Mouse (Mus musculus): Measurements from ENCODE around the gene Zfp229. TPM values are rescaled to one million over a fixed set of nuclear protein-coding genes. Genes with fewer than 3 reads are reported as not detected.
"Not testable (repeated sequence)": the region's sequence is repeated elsewhere in the genome, so short reads cannot be mapped to it uniquely, and the experiment has no call there.

Gene Zfp229
- 10 to 100 TPM in 1 of 2 experiments, 1 to 10 TPM in 1; 9.9 to 11.6 TPM for total RNA-seq (2021)
- long read RNA-seq, experiment 1, partial matches to known transcripts: 0 of 2 reads
- long read RNA-seq, experiment 1, other reads (novel, unspliced or antisense): 2 of 2 reads
- long read RNA-seq, experiment 2, full-length matches to known transcripts: 1 of 1 reads
- long read RNA-seq, experiment 2, partial matches to known transcripts: 0 of 1 reads
- long read RNA-seq, experiment 2, other reads (novel, unspliced or antisense): 0 of 1 reads

DNA sequence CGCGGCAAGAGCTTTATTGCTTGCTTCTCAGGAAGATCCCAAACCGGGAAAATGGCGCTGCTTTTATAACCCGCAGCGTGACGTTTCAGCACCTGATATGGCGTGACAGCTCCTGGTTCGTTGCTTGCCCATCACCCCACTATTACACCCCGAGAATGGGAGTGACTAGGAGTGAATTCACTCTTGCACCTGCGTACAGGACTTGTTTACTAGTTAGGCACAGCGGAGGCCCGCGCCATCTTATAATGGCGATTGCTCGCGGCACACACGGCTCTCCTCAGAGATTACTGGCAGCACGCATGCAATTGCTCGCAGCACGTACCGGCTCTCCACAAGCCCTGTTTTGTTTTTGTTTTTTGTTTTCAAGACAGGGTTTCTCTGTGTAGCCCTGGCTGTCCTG is at the start of gene Zfp229:
TSS of gene Zfp229 (plus strand) at position 301 of the 400 bp plus-strand sequence.
- DNase-seq: not testable (repeated sequence)

DNA sequence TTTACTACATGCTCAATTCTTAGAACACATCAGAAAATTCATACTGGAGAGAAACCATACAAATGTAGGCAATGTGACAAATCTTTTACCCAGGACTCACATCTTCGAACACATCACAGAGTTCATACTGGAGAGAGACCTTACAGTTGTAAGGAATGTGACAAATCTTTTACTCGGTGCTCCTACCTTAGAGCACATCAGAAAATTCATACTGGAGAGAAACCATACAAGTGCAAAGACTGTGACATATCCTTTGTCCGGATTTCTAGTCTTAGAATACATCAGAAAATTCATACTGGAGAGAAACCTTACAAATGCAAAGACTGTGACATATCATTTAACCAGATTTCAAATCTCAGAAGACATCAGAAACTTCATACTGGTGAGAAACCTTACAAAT is 39.0 kb upstream of the Zfp229 start, which contains the start of gene Gm10226:
TSS of gene Gm10226 (plus strand) at position 301 of the 400 bp plus-strand sequence.
- no peak for DNase-seq

DNA sequence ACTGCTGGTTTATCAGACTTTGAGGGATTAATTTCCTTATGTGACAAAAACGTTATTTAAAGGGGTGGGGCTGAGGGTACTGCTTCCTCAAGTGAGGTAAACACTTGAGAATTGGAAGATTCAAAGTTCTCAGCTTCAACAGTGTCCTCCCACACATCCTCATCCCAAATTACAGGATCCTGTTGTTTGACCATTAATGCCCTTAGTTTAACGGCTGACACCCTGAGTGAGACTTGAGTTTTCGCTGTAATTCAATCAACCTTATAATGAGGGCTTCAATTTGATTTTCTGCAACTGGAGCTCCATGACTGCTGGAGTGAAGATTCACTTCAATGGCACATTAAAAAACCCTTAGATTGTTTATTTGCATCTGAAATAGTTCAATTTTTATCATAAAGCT is 37.3 kb upstream of the Zfp229 start:
- no peak for DNase-seq

DNA sequence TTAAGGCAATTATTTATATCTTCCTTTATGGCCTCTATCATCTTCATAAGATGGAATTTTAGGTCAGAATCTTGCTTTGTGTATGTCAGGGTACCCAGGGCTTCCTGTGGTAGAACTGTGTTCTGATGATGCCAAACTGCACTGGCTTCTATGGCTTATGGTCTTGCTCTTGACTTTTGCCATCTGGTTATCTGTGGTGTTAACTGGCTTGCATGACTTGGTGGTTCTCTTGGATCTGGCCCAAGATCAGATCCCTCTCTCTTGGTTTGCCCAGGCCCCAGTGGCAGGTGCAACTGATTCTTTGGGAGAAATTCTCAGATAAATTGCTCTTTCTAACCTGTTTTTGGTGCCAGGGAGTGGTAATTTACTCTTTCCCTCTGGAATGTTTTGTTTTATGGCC is 34.5 kb upstream of the Zfp229 start:
- no peak for DNase-seq

DNA sequence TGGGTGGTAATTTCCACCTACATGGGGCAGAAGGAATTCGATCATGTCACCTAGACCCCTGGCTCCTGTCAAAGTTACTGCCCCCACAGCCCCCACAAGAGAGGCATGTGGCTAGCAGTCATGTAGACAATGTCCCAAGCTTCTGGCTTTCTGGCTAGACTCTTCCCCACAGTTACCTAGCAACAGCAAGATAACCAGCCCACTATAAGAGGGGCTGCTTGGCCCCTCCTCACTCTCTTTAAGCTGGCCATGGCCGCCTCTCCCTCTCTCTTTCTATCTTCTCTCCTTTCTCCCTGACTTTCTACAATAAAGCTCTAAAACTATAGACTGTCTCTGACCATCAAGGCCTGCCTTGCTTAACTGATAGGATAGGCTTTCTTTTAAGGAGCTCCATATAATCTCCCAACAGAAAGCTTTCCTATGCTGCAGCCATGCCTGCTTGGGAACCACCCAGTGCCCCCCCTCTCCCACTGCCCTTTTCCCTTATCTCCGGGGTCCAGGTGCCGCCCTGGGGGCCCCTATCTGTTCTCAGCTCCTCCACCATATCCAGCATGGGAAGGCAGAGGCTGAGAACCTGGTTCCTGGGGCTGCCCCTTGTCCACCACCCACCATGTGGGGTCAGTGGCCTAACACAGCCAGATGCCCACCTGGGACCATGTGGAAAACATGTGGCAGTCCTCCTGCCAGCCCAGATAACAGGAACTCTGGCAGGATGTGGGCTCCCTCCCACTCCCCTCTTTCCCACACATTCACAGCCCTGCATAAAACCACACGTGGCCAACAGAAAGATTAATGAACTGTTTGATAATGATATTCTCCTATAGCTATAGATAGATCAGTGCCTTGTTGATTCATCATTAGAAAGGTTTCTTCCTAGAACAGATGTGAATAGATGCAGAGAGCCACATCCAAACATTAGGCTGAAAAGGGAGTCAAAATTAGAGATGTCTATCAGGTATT is 28.0 kb upstream of the Zfp229 start:
- DNase-seq: no peak

DNA sequence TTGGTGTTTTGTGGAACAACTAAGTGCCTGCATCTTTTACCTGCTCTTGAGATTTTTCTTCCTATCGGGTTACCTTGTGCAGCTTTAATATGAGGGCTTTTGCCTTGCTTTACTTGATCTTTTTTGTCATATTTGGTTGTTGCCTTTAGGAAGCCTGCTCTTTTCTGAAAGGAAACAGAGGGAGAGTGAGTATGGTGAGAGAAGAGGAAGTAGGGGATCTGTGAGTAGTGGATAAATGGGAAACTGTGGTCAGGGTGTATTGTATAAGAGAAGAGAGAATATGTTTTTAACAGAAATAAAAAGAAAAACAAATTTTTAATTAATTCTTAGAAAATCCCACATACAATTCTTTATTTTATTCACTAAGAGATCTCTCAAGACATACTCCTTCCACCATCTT is 27.2 kb upstream of the Zfp229 start:
- DNase-seq: no peak

DNA sequence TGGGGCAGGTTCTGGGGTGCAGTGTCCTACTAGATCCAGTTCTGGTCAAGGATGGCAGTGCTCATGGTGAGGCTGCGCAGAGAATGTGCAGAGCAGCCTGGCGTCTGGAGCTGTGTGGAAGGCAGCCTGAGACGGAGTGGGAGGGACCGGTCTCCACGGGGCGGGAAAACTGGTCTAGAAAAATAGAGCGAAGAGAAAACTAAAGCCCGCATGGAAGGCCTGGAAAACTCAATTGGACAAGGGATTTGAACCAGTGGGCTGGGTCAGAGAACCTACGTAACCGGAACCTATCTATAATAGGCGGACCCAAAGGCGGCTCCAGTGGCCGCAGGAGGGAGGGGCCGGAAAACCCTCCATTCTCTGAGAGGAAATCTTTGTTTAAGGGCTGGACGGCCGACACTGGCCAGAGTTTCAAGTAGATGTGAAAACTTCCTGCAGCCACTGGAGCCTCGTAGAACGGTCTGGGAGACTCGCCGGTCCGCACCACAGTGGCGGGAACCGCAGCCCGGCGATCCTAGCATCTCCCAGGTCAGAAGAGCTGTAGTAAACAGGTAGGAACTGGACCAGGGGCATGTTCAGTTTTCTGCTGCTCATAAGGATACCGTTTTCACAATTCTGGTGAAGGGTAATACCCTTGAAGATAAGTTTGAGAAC is 23.1 kb upstream of the Zfp229 start, which contains the start of gene Zfp760:
TSS of gene Zfp760 (plus strand) at position 399 of the 654 bp plus-strand sequence.
- DNase-seq: peak; percentile 85 to 89

DNA sequence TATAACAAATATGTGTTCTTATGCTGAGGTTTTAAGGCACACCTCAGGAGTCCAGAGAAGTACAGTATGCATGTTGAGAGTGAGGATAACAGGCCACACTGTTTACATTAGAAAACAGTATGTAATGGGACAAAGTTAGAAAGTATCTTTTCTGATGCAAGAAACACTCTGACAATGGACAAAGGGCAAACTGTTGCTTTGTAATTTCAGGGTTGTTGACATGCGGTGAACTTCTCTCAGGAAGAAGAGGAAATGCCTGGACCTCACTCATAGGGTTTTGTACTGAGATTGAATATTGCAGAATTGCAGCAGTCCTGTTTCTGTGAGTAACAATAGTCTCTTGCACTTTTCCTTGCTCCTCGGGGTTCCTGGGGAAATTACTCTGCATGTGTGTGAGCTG is 22.2 kb upstream of the Zfp229 start:
- DNase-seq: no peak

DNA sequence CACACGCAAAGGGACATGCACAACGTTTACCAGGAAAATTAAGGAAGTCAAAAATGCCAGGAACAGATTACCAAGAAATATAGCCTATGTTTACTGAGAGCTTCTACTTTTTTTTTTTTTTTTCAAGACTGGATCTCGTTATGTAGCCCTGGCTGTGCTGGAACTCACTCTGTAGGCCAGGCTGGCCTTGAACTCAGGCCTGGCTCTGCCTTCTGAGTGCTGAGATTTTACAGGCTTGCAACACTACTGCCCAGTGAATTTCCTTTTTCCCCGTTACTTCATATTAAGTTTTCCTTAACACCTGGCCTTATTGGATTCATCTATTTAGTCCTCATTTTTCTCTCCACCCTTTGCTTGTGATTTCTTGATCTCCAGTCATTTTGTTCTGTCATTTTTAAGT is 2.5 kb downstream of the Zfp229 start:
- peak in 1 of 2 experiments; percentile 6 for DNase-seq

DNA sequence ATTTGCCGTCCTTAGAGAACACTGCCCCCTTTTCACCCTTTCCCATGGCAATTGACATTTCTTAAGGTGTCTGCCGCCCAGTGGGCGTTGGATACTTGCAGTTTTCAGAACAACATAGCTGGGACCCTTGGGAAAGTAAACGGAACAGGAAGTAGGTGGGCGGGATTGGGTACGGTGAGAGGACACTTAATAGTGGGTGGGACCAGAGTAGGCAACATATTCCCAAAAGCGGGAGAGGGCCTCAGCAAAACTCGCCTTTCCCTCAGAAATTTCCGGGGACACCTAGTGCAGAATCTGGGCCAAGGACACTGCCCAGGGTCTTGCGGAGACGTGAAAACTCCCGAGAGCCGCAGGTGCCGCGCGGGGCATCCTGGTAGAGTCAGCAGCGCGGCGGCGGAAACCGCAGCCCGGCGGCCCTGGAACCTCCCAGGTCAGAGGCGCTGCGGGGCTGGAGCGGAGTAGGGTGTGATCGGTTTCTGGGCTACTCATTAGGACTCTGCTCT is 3.0 kb downstream of the Zfp229 start:
- peak; percentile 75 to 80 for DNase-seq

DNA sequence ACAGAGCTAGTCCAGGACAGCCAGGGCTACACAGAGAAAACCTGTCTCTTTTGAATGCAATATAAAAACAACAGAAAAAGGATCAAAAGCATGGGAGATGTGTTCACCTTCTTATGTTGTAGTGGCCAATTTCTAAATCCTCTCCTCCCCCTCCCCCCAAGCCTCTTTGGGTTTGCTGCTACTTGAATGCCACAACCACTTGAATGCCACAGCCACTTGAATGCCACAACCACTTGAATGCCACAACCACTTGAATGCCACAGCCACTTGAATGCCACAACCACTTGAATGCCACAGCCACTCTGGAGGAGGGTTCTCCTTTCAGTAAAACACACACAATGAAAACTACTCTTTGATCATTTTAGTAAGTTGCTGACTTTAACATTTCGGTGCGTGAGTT is 22.2 kb downstream of the Zfp229 start:
- no peak for DNase-seq

DNA sequence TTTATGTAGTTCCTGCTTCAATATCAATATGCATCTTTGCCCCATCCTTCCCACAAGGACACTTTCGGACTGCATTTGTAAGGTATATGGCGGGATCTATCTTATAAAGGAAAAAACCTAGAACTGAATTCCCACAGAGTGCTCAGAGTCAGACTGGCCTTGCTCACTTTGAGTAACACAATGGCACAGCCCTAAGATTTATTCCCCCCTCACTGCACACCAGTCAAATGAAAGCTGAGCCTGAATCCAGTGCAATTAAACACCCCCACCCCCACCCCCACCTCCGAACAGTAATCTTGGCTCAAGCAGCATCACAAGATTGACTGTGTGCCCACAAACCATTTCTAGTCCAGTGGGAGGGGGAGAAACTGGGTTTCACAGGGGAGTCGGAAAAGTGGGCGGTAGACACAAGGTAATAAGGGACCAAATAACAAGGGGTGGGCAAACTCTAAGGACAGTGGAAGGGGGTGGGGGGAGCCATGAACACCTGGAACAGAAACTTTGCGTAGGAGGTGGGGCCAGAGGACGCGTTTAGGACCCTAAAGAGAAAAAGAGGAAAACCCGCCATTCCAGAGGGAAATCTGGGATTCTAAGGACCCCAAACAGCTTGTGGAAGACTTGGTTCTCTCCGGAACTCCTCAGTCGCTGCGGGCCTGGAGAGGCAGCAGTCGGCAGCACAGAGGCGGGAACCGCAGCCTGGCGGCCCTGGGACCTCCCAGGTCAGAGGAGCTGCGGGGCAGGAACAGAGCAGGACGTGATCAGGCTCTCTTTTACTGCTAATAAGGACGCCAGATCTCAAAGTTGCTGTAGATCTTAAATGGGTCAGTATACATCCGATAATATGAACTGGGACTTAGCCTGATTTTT is 23.0 kb downstream of the Zfp229 start:
- peak; percentile 16 to 43 for DNase-seq

DNA sequence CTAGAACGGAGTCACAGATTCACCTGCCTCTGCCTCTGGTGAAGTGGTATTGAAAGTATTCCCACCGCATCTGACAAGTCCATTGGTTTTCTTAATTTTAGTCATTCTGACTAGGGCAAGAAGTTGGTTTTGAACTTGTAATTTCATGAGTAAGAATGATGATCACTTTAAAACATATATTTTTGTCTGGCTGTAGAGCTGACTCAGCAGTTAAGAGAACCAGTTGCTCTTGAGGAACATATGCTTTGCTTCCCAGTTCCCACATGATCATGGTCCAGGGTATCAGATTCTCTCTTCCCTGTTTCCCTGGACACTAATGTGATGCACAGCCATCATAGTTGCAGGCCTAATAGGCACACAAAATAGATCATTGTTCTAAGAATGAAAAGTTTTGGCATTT is 39.7 kb downstream of the Zfp229 start:
- DNase-seq: no peak

DNA sequence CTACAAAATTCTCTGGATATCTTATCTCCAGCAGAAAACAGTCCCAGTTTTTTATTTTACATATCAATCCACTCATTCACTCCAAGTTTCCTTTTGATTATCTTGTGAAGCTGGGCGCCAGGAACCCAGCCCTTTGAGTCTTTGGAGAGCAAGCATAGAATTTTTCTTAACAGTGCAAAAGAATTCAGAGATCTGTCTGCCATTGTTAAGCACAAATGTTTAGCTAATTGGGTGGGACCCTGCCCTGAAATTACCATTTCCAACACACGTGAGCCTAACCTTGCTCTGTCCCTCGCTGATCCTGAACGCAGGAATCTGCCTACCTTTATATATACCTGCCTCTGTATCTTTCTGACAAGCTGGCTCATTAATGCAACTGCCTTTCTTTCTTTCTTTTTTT is 61.7 kb downstream of the Zfp229 start:
- no peak for DNase-seq

DNA sequence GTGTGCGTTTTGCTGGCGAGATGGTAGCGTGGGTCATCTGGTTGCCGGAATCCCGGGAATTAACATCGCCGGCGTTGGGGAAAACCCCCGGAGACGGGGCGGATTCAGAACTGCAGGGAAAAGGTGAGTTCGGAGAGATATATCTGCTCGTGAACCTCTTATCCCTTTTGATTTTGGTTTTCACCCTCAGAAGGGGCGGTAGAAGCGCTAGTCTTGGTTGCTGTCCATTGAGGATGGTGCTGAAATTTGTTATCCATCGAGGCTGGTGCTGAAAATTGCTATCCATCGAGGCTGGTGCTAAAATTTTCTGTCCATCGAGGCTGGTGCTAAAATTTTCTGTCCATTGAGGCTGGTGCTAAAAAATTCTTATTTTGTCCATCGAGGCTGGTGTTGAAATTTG is 70.8 kb downstream of the Zfp229 start:
- DNase-seq: not testable (repeated sequence)

Other genes with a start within 250 kb of the Zfp229 start
- gene Zfp53, start 241.8 kb upstream of the Zfp229 start, total RNA-seq (2021): 1 to 10 TPM; 3.5 to 3.9 TPM
- gene Zfp52, start 195.3 kb upstream of the Zfp229 start, total RNA-seq (2021): 10 to 100 TPM; 29.6 to 33.9 TPM
- 10 to 100 TPM; 10.6 to 14.2 TPM for gene Zfp948, start 163.8 kb upstream of the Zfp229 start, total RNA-seq (2021)
- gene Zfp983, start 80.2 kb upstream of the Zfp229 start, total RNA-seq (2021): 1 to 10 TPM; 7.1 to 8.1 TPM
- gene Gm10226, start 38.9 kb upstream of the Zfp229 start, total RNA-seq (2021): 1 to 10 TPM in 1 of 2 experiments, not detected in 1; 2.9 TPM
- 1 to 10 TPM; 6.1 to 6.3 TPM for gene Zfp760, start 23.1 kb upstream of the Zfp229 start, total RNA-seq (2021)
- gene Zfp820, start 115.0 kb downstream of the Zfp229 start, total RNA-seq (2021): 1 to 10 TPM; 1.5 to 2.7 TPM
- gene Zfp995, start 179.1 kb downstream of the Zfp229 start, total RNA-seq (2021): 1 to 10 TPM; 1.8 to 2.5 TPM
- 1 to 10 TPM; 8.6 to 9.2 TPM for gene Zfp942, start 231.7 kb downstream of the Zfp229 start, total RNA-seq (2021)
- 10 to 100 TPM; 12.0 to 13.7 TPM for gene Zfp943, start 231.8 kb downstream of the Zfp229 start, total RNA-seq (2021)